Mouse (Mus musculus) lung, embryonic 15.5 days (tissue): ENCODE data around the gene Kcnn1. TPM values are rescaled to one million over a fixed set of nuclear protein-coding genes. Genes with fewer than 3 reads are reported as not detected.

Experiments used
- ATAC-seq: fragments of 200-750 bp; cut with Nextera tagmentation; 2 replicates; pipeline ENCODE4 v1.8.0; 2017; ENCODE audit warnings: moderate number of reproducible peaks, borderline replicate concordance; ENCODE audit not compliant: low FRiP score, low TSS enrichment; ENCODE audit errors: extremely low read depth
- H3K27ac ChIP-seq: fragments of 300-500 bp; sonication (generic); 2 replicates; pipeline ENCODE4 v1.5.1; 2015; ENCODE audit warnings: moderate library complexity, mild to moderate bottlenecking, inconsistent platforms
- H3K27me3 ChIP-seq: fragments of 300-500 bp; sonication (generic); 2 replicates; pipeline ENCODE4 v1.6.1; 2015; ENCODE audit warnings: inconsistent platforms
- H3K36me3 ChIP-seq: fragments of 300-500 bp; sonication (generic); 2 replicates; pipeline ENCODE4 v1.6.1; 2015; ENCODE audit warnings: inconsistent platforms
- H3K4me1 ChIP-seq: fragments of 300-500 bp; sonication (generic); 2 replicates; pipeline ENCODE4 v1.6.1; 2015; ENCODE audit warnings: inconsistent platforms
- H3K4me2 ChIP-seq: fragments of 300-500 bp; sonication (generic); 2 replicates; pipeline ENCODE4 v1.6.1; 2015; ENCODE audit warnings: inconsistent platforms, mild to moderate bottlenecking, moderate library complexity
- H3K4me3 ChIP-seq: fragments of 300-500 bp; sonication (generic); 2 replicates; pipeline ENCODE4 v1.5.1; 2015; ENCODE audit warnings: mild to moderate bottlenecking, inconsistent platforms
- H3K9ac ChIP-seq: fragments of 300-500 bp; sonication (generic); 2 replicates; pipeline ENCODE4 v1.6.1; 2015; ENCODE audit warnings: inconsistent platforms
- H3K9me3 ChIP-seq: fragments of 300-500 bp; sonication (generic); 2 replicates; pipeline ENCODE4 v1.6.1; 2016; ENCODE audit warnings: inconsistent platforms
- WGBS: fragments of 180-500 bp; shearing (Covaris S2); methylation state at CpG from one replicate; pipeline ENCODE4 v1.1.7; 2015; 5-methylcytosine and 5-hydroxymethylcytosine counted together
- polyA plus RNA-seq: library from polyadenylated mRNA; unstranded; fragments of >200 nt; fragmentation: Nextera tagmentation; extraction: Ambion mirVana; gene quantifications from 2 replicates; pipeline ENCODE4 v1.2.1, GENCODE M21; 2015

Kcnn1 gene
- polyA plus RNA-seq, 1 experiment from 2014 or later, result 1.2 TPM

GRCm38 (mm10) chr8:70821399-70821962, 41.6 kb downstream of the Kcnn1 start:
- Histone ChIP-seq H3K4me2 (no peak overlapping the region), H3K9me3 (no peaks in the 10 kb centered on the region), H3K4me3 (no peak overlapping the region), H3K4me1 (peaks cover 29% of the 10 kb centered on the region), H3K27ac (no peak overlapping the region), H3K36me3 (no peaks in the 10 kb centered on the region), H3K9ac (no peak overlapping the region), H3K27me3 (peaks cover 26% of the 10 kb centered on the region)
- no peak; the same call in 1 of the 2 replicates for ATAC-seq
- WGBS, result 17% methylated on average over 30 of the region's 30 CpGs

DNA sequence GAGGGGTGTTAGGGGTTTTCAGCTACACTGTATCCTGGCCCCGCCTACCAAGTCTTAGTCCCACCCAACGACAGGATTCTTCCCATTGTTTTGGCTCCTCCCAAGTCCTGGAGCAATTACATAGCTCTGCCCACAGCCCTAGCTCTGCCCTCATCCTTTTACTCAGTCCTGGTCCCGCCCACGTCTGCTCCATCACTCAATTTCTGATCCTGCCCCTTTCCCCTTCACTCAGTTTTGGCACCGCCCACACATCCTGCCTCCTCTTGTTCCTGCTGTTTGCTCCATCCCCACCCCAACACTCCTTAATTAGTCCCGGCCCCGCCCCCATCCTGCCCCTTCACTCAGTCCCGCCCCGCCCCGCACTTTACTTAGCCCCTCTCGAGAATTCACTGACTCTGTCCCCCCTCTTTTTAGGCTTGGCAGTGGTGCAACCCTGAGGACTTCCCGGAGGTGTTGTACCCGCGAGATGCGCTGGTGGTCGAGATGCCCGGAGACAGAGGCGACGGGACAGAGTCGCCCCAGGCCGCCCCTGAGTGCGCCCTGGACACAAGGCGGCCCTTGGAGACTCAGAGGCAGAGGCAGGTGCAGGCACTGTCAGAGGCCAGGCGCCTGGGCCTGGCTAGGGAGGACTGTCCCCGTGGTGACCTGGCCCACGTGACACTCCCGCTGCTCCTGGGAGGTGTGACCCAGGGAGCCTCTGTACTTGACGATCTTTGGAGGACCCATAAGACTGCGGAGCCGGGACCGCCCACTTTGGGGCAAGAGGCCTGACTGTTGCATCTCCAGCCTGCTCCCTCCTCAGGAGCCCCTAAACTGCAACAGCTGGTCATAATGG, 42.7 kb downstream of the Kcnn1 start:
- Histone ChIP-seq H3K9ac (no peak overlapping the region), H3K36me3 (no peaks in the 10 kb centered on the region), H3K9me3 (no peaks in the 10 kb centered on the region), H3K27ac (peak overlapping the region; percentile 53), H3K4me3 (peak overlapping the region; percentile 20), H3K27me3 (peaks cover 37% of the 10 kb centered on the region), H3K4me1 (peaks cover 29% of the 10 kb centered on the region), H3K4me2 (peak overlapping the region; percentile 46)
- ATAC-seq, result peak; percentile 81
- 3% methylated on average over 31 of the region's 31 CpGs for WGBS

GRCm38 (mm10) chr8:70816679-70817078, 46.4 kb downstream of the Kcnn1 start:
- Histone ChIP-seq H3K9me3 (no peaks in the 10 kb centered on the region), H3K27ac (no peak overlapping the region), H3K4me3 (peak overlapping the region; percentile 17), H3K4me1 (peaks cover 23% of the 10 kb centered on the region), H3K9ac (no peak overlapping the region), H3K27me3 (peaks cover 44% of the 10 kb centered on the region), H3K4me2 (peak overlapping the region; percentile 50), H3K36me3 (no peaks in the 10 kb centered on the region)
- WGBS, result 7% methylated on average over 30 of the region's 30 CpGs
- no peak; the same call in 1 of the 2 replicates for ATAC-seq

DNA sequence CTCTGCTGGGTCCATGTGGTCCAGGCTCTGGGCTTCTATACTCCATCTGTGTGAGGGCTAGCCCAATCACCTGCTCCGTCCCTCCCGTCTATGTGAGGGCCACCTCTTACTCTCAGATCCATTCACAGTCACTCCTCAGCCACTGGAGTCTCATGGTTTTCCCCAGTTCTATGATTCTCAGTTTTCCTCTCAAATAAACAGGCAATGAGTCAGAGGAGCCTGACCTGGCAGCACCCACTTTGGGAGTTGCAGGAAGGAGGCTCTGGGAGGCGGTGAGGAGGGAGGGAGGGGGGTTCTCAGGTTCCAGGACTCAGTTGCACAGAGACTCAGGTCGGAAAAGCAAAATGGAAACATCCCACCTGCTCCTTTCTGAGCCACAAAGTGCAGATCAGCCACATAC, 50.2 kb downstream of the Kcnn1 start:
- peaks cover 31% of the 10 kb centered on the region for H3K27me3 ChIP-seq
- H3K4me3 ChIP-seq, result no peak overlapping the region
- H3K27ac ChIP-seq, result no peak overlapping the region
- peaks cover 8% of the 10 kb centered on the region for H3K4me1 ChIP-seq
- no peak overlapping the region for H3K4me2 ChIP-seq
- no peak overlapping the region for H3K9ac ChIP-seq
- ATAC-seq, result no peak
- WGBS, result 46% methylated on average over 4 of the region's 4 CpGs
- H3K36me3 ChIP-seq, result no peaks in the 10 kb centered on the region
- H3K9me3 ChIP-seq, result no peaks in the 10 kb centered on the region

DNA sequence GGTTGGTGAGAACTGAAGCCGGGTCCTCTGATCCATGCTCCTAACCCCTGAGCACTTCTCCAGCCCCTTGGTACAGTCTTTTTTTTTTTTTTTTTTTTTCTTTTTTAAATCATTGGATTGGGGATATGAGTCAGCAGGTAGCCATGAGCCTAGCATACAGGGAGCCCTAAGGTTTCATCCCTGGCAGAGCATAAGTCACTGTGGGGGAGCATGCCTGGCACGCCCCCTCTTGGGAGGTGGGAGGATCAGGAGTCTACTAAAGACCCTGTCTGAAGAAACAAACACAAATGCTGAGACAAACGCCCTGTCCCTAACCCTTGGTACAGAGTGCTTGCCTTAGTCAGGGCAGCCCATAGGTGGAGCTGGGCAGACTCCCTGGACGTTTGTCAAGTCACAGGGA, 51.0 kb downstream of the Kcnn1 start:
- no peaks in the 10 kb centered on the region for H3K9me3 ChIP-seq
- 33% methylated on average over 4 of the region's 4 CpGs for WGBS
- H3K36me3 ChIP-seq, result no peaks in the 10 kb centered on the region
- H3K27me3 ChIP-seq, result peaks cover 24% of the 10 kb centered on the region
- H3K9ac ChIP-seq, result no peak overlapping the region
- no peak overlapping the region for H3K4me2 ChIP-seq
- no peak overlapping the region for H3K27ac ChIP-seq
- no peak overlapping the region for H3K4me3 ChIP-seq
- no peak for ATAC-seq
- H3K4me1 ChIP-seq, result peaks cover 5% of the 10 kb centered on the region

- no peaks in the 10 kb centered on the region for H3K4me1 ChIP-seq
- ATAC-seq, result no peak
- H3K27ac ChIP-seq, result no peak overlapping the region
- no peak overlapping the region for H3K4me3 ChIP-seq
- H3K36me3 ChIP-seq, result no peaks in the 10 kb centered on the region
- no peak overlapping the region for H3K9ac ChIP-seq
- no peak overlapping the region for H3K4me2 ChIP-seq
- peaks cover 14% of the 10 kb centered on the region; the same call in 1 of the 2 replicates for H3K27me3 ChIP-seq
- 69% methylated on average over 20 of the region's 20 CpGs for WGBS
- no peaks in the 10 kb centered on the region for H3K9me3 ChIP-seq
Observed at GRCm38 (mm10) chr8:70810962-70811680, 51.9 kb downstream of the Kcnn1 start.

DNA sequence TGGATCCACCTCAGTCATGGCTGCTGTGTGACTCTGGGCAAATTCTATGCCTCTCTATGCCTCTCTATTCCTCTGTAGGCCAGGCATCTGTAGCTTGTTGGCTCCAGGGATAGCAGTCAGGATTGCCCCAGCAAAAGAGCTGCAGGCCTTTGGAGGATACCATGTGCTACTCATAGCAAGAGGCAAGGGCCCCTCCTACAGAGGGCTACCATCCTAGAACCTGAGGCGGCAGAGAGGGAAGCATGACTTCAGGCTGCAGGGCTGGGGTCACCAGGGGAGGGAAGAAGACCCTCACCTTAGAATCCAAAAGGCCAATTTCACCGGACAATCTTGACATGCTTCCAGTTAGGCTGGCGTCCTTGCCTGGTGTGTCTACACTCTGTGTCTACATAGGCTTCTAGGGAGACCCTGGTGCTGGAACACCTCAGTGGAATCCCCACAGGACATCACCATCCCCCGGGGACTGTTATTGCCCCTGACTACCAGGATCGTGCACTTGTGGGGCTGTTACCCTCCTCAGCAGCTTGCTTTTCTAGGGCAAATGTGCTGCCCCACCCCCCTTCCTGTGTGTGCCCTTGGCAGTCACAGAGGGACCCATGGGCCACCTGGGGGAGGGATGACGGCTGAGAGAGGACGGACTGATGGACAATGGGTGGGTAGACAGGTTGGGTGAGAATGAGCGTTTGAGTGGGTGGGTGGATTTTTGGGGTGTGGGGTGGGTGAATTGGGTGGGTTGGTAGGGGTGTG, 53.9 kb downstream of the Kcnn1 start:
- no peak overlapping the region for H3K9ac ChIP-seq
- peaks cover 7% of the 10 kb centered on the region; the same call in 1 of the 2 replicates for H3K27me3 ChIP-seq
- H3K36me3 ChIP-seq, result no peaks in the 10 kb centered on the region
- peaks cover 5% of the 10 kb centered on the region for H3K4me1 ChIP-seq
- no peak overlapping the region for H3K4me3 ChIP-seq
- 73% methylated on average over 7 of the region's 8 CpGs for WGBS
- no peak overlapping the region for H3K27ac ChIP-seq
- no peak overlapping the region for H3K4me2 ChIP-seq
- ATAC-seq, result no peak
- no peaks in the 10 kb centered on the region for H3K9me3 ChIP-seq

DNA sequence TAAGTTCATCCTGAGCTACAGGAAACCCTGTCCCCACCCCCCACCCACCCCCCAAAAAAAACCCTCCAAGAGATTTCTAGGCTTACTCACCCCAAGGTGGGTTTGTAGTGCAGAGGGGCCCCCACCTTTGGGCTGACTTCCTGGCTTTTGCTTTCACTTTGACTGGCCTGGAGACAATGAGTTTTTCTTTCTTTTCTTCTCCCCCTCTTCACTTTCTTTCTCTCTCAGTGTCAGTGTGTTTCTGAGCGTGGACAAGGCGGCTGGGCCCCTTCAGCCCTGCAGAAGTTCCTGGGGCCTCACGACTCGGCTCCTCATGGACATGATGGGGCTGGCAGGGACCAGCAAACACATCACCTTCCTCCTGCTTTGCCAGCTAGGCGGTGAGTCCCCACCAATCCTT, 54.8 kb downstream of the Kcnn1 start, which contains the start of gene Il12rb1:
Gene Il12rb1, plus strand, starts transcription at position 211 of the 400 bp plus-strand sequence.
- WGBS, result 60% methylated on average over 5 of the region's 5 CpGs
- Histone ChIP-seq H3K9me3 (no peaks in the 10 kb centered on the region), H3K4me2 (no peak within 1 kb of the TSS)

GRCm38 (mm10) chr8:70807304-70807703, 55.8 kb downstream of the Kcnn1 start:
- no peak overlapping the region for H3K4me3 ChIP-seq

More for the DNA sequence above, 54.8 kb downstream of the Kcnn1 start, which contains the start of gene Il12rb1:
- Histone ChIP-seq H3K36me3 (no peaks in the 10 kb centered on the region), H3K27me3 (peaks cover 13% of the 10 kb centered on the region), H3K9ac (no peak within 1 kb of the TSS), H3K4me3 (no peak within 1 kb of the TSS), H3K4me1 (peaks cover 12% of the 10 kb centered on the region), H3K27ac (no peak within 1 kb of the TSS)
- ATAC-seq, result no peak

GRCm38 (mm10) chr8:70806541-70806940, 56.5 kb downstream of the Kcnn1 start:
- Histone ChIP-seq H3K4me2 (no peak overlapping the region), H3K27ac (no peak overlapping the region), H3K4me1 (peaks cover 12% of the 10 kb centered on the region), H3K27me3 (peaks cover 25% of the 10 kb centered on the region), H3K36me3 (no peaks in the 10 kb centered on the region), H3K9ac (no peak overlapping the region), H3K4me3 (no peak overlapping the region), H3K9me3 (no peaks in the 10 kb centered on the region)
- ATAC-seq, result no peak
- WGBS, result 53% methylated on average over 4 of the region's 4 CpGs

More at GRCm38 (mm10) chr8:70807304-70807703, 55.8 kb downstream of the Kcnn1 start:
- Histone ChIP-seq H3K4me1 (peaks cover 12% of the 10 kb centered on the region), H3K9ac (no peak overlapping the region), H3K9me3 (no peaks in the 10 kb centered on the region), H3K4me2 (no peak overlapping the region), H3K27ac (no peak overlapping the region), H3K27me3 (peaks cover 17% of the 10 kb centered on the region), H3K36me3 (no peaks in the 10 kb centered on the region)
- WGBS, result 52% methylated on average over 1 of the region's 1 CpGs
- no peak for ATAC-seq

DNA sequence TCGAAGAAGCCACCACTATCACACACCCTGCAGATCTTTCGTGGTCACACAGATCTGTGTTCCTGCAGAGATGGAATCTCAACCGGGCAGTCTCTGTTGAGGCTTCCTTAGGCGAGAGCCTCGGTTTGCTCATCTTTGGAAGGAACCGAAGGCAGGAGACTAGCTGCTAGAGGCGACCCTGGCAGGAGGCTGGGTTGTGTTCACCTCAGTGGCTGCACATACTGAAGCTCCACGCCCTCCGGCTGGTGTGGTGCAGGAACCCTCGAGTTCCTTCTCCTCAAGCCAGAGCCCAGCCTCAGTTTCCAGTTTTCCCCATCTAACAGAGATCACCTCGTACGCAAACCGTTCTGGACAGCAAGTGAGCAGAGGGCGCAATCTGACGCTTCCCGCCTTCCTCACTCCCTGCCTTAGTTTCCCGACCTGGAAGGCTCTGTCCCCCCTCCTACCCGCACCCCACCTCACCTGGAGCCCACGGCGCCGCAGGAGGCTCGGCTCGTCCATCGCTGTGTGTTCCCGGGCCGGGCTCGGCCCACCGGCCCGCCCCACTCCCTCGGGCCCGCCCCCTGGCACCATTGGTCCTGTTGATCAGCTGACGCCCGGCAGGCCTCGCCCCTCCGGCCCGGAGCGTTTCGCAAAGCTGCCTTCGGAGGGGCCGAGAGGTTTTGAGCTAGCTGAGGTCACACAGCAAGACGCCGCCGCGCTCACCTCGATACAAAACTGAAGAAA, 58.4 kb downstream of the Kcnn1 start, which contains the start of gene Mast3:
Gene Mast3, minus strand, starts transcription at position 574 of the 726 bp plus-strand sequence.
- Histone ChIP-seq H3K27me3 (peaks cover 41% of the 10 kb centered on the region), H3K27ac (no peak within 1 kb of the TSS), H3K4me3 (peak within 1 kb of the TSS; percentile 52), H3K4me1 (peaks cover 12% of the 10 kb centered on the region), H3K9me3 (no peaks in the 10 kb centered on the region), H3K9ac (peak within 1 kb of the TSS; percentile 23; the same call in 1 of the 2 replicates), H3K36me3 (no peaks in the 10 kb centered on the region), H3K4me2 (peak within 1 kb of the TSS; percentile 94)
- under 1% methylated on average over 45 of the region's 45 CpGs for WGBS
- peak; percentile 87 for ATAC-seq
